Mouse (Mus musculus) G1E (cell line): ENCODE results near the gene Kntc1.

Source experiments
- CTCF ChIP-seq: IDR thresholded peaks from 2 replicates; pipeline ENCODE4 v1.5.1; 2012; ENCODE audit warnings: low read depth, low read length, inconsistent platforms, mixed read lengths
- GATA1 ChIP-seq: IDR thresholded peaks from 2 replicates; pipeline ENCODE4 v1.6.1; 2012; ENCODE audit warnings: borderline replicate concordance, low read length, inconsistent platforms, mixed read lengths

GRCm38 (mm10) chr5:123866457-123866856, 116.9 kb downstream of the Kntc1 start:
- no peak for TF ChIP-seq CTCF
- TF ChIP-seq GATA1, result no peak
